Mouse (Mus musculus): ENCODE results near the gene Usp22. TPM values are rescaled to one million over a fixed set of nuclear protein-coding genes. Genes with fewer than 3 reads are reported as not detected.

Gene Usp22
- polyA plus RNA-seq, 2 experiments, result 8.2 to 12.8 TPM

DNA sequence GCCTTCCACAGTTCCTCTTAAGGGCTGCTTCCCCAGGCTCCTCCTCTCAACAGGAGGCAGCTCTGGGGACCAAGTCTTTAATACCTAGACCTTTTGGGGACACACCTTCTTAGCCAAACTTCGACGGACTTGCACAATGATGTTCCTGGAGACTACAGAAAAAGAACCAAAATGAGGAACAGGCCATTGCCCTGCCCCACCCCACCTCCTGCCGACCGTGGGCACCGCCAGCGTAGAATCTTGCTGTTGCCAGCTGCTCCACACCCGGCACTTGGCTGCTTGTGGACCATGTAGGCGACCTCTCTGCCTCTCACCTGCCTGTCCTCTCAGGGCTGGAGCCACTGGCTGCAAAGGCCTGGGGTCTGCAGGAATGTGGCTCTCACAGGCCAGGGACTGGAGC, 58.6 kb downstream of the Usp22 start:
- no peak overlapping the region for H3K9ac ChIP-seq (replicated peaks)
- DNase-seq (ENCODE audit: low read depth in 3 of 3, low spot score in 3 of 3) (no peak), ATAC-seq (ENCODE audit: insufficient read depth) (no peak)
- TF ChIP-seq CTCF (IDR thresholded peaks at IDR 0.05; ENCODE audit: low read depth) (no peak), EP300 (IDR thresholded peaks at IDR 0.05; ENCODE audit: low read depth) (no peak)
- no peak overlapping the region for H3K27ac ChIP-seq
- H3K36me3 ChIP-seq (replicated peaks; ENCODE audit: control insufficient read depth, insufficient read depth, low read depth), result no peaks in the 10 kb centered on the region
- WGBS (ENCODE audit: insufficient replicate concordance), result 27% methylated on average over 8 of the region's 8 CpGs
- H3K4me1 ChIP-seq (replicated peaks; ENCODE audit: control insufficient read depth in 2 of 2, insufficient read depth in 2 of 2, low read length in 1 of 2), result no peaks in the 10 kb centered on the region; a peak in 1 of 4 replicates
- H3K4me2 ChIP-seq (ENCODE audit: low read depth), result no peak overlapping the region
- H3K4me3 ChIP-seq (ENCODE audit: insufficient read depth in 1 of 2, low read depth in 2 of 2, low read length in 2 of 2), result no peak overlapping the region
- H3K9me3 ChIP-seq (ENCODE audit: control insufficient read depth, low read length), result no peaks in the 10 kb centered on the region
- H3K27me3 ChIP-seq (ENCODE audit: control insufficient read depth, insufficient read depth, low read length), result no peaks in the 10 kb centered on the region

DNA sequence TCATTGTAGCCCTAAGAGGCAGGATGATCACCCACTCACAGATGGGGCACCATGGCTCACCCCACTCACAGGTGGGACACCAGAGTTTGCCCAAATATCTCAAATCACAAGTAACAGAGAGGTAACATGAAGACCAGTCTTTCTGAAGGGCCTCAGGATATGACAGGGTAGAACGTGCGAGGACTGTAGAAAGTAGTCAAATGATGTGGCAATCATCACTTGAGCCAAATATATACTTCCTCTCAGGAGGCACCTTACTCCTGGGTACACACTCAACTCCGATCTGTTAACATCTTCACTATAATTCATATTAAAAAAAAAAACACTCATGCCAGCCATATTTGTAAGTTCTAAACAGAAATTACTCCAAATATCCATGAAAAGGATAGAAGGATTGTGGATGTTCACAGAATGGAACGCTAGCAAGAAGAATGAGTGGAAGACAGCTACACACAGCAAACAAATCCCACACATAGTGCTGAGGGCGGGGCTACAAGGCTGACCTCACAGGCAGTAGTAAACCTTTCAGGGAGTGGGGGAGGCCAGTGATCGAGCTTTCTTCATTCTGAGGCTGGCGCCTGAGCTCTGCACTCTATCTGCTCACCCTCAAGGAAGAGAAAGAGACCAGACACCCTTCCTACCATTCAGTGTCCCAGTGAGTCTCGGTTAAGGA, 62.4 kb downstream of the Usp22 start:
- H3K9ac ChIP-seq (replicated peaks), result no peak overlapping the region
- no peaks in the 10 kb centered on the region for H3K9me3 ChIP-seq (ENCODE audit: control insufficient read depth, low read length)
- ATAC-seq (ENCODE audit: insufficient read depth) (no peak), DNase-seq (ENCODE audit: low read depth in 3 of 3, low spot score in 3 of 3) (no peak)
- WGBS (ENCODE audit: insufficient replicate concordance), result 38% methylated on average over 8 of the region's 8 CpGs
- no peak overlapping the region for H3K4me3 ChIP-seq (ENCODE audit: insufficient read depth in 1 of 2, low read depth in 2 of 2, low read length in 2 of 2)
- H3K4me1 ChIP-seq (replicated peaks; ENCODE audit: control insufficient read depth in 2 of 2, insufficient read depth in 2 of 2, low read length in 1 of 2), result no peaks in the 10 kb centered on the region; a peak in 1 of 4 replicates
- TF ChIP-seq CTCF (IDR thresholded peaks at IDR 0.05; ENCODE audit: low read depth) (no peak), EP300 (IDR thresholded peaks at IDR 0.05; ENCODE audit: low read depth) (no peak)
- H3K4me2 ChIP-seq (ENCODE audit: low read depth), result no peak overlapping the region
- H3K27ac ChIP-seq, result no peak overlapping the region
- no peaks in the 10 kb centered on the region for H3K27me3 ChIP-seq (ENCODE audit: control insufficient read depth, insufficient read depth, low read length)
- no peaks in the 10 kb centered on the region for H3K36me3 ChIP-seq (replicated peaks; ENCODE audit: control insufficient read depth, insufficient read depth, low read depth)

GRCm38 (mm10) chr11:61111472-61111871, 63.4 kb downstream of the Usp22 start:
- Histone ChIP-seq H3K4me2 (ENCODE audit: low read depth) (no peak overlapping the region), H3K9ac (replicated peaks) (no peak overlapping the region), H3K27ac (no peak overlapping the region), H3K4me3 (ENCODE audit: insufficient read depth in 1 of 2, low read depth in 2 of 2, low read length in 2 of 2) (no peak overlapping the region), H3K27me3 (ENCODE audit: control insufficient read depth, insufficient read depth, low read length) (no peaks in the 10 kb centered on the region), H3K36me3 (replicated peaks; ENCODE audit: control insufficient read depth, insufficient read depth, low read depth) (no peaks in the 10 kb centered on the region), H3K4me1 (replicated peaks; ENCODE audit: control insufficient read depth in 2 of 2, insufficient read depth in 2 of 2, low read length in 1 of 2) (no peaks in the 10 kb centered on the region; a peak in 1 of 4 replicates), H3K9me3 (ENCODE audit: control insufficient read depth, low read length) (no peaks in the 10 kb centered on the region)
- 63% methylated on average over 4 of the region's 4 CpGs for WGBS (ENCODE audit: insufficient replicate concordance)
- TF ChIP-seq EP300 (IDR thresholded peaks at IDR 0.05; ENCODE audit: low read depth) (no peak), CTCF (IDR thresholded peaks at IDR 0.05; ENCODE audit: low read depth) (no peak)
- ATAC-seq (ENCODE audit: insufficient read depth), result no peak
- no peak for DNase-seq (ENCODE audit: low read depth in 3 of 3, low spot score in 3 of 3)

GRCm38 (mm10) chr11:61110928-61111327, 63.9 kb downstream of the Usp22 start:
- Histone ChIP-seq H3K36me3 (replicated peaks; ENCODE audit: control insufficient read depth, insufficient read depth, low read depth) (no peaks in the 10 kb centered on the region), H3K27me3 (ENCODE audit: control insufficient read depth, insufficient read depth, low read length) (no peaks in the 10 kb centered on the region), H3K4me2 (ENCODE audit: low read depth) (no peak overlapping the region), H3K9ac (replicated peaks) (no peak overlapping the region), H3K9me3 (ENCODE audit: control insufficient read depth, low read length) (no peaks in the 10 kb centered on the region), H3K4me3 (ENCODE audit: insufficient read depth in 1 of 2, low read depth in 2 of 2, low read length in 2 of 2) (no peak overlapping the region), H3K4me1 (replicated peaks; ENCODE audit: control insufficient read depth in 2 of 2, insufficient read depth in 2 of 2, low read length in 1 of 2) (no peaks in the 10 kb centered on the region; a peak in 1 of 4 replicates), H3K27ac (no peak overlapping the region)
- DNase-seq (ENCODE audit: low read depth in 3 of 3, low spot score in 3 of 3) (no peak), ATAC-seq (ENCODE audit: insufficient read depth) (no peak)
- no peak for TF ChIP-seq EP300 (IDR thresholded peaks at IDR 0.05; ENCODE audit: low read depth)
- no peak for TF ChIP-seq CTCF (IDR thresholded peaks at IDR 0.05; ENCODE audit: low read depth)
- WGBS (ENCODE audit: insufficient replicate concordance), result 54% methylated on average over 1 of the region's 1 CpGs

GRCm38 (mm10) chr11:61110113-61110512, 64.7 kb downstream of the Usp22 start:
- no peak for TF ChIP-seq EP300 (IDR thresholded peaks at IDR 0.05; ENCODE audit: low read depth)
- no peak for TF ChIP-seq CTCF (IDR thresholded peaks at IDR 0.05; ENCODE audit: low read depth)
- H3K4me2 ChIP-seq (ENCODE audit: low read depth), result no peak overlapping the region
- 69% methylated on average over 10 of the region's 10 CpGs for WGBS (ENCODE audit: insufficient replicate concordance)
- DNase-seq (ENCODE audit: low read depth in 3 of 3, low spot score in 3 of 3), result no peak
- H3K4me1 ChIP-seq (replicated peaks; ENCODE audit: control insufficient read depth in 2 of 2, insufficient read depth in 2 of 2, low read length in 1 of 2), result no peaks in the 10 kb centered on the region
- no peak overlapping the region for H3K27ac ChIP-seq
- H3K9ac ChIP-seq (replicated peaks), result no peak overlapping the region
- H3K9me3 ChIP-seq (ENCODE audit: control insufficient read depth, low read length), result no peaks in the 10 kb centered on the region
- no peak for ATAC-seq (ENCODE audit: insufficient read depth)
- H3K27me3 ChIP-seq (ENCODE audit: control insufficient read depth, insufficient read depth, low read length), result no peaks in the 10 kb centered on the region
- H3K4me3 ChIP-seq (ENCODE audit: insufficient read depth in 1 of 2, low read depth in 2 of 2, low read length in 2 of 2), result no peak overlapping the region
- H3K36me3 ChIP-seq (replicated peaks; ENCODE audit: control insufficient read depth, insufficient read depth, low read depth), result no peaks in the 10 kb centered on the region

Measured in liver, embryonic 14.5 days (tissue).